Mouse (Mus musculus): Measurements from ENCODE around the gene Slc12a3.

The Slc12a3 gene

DNA sequence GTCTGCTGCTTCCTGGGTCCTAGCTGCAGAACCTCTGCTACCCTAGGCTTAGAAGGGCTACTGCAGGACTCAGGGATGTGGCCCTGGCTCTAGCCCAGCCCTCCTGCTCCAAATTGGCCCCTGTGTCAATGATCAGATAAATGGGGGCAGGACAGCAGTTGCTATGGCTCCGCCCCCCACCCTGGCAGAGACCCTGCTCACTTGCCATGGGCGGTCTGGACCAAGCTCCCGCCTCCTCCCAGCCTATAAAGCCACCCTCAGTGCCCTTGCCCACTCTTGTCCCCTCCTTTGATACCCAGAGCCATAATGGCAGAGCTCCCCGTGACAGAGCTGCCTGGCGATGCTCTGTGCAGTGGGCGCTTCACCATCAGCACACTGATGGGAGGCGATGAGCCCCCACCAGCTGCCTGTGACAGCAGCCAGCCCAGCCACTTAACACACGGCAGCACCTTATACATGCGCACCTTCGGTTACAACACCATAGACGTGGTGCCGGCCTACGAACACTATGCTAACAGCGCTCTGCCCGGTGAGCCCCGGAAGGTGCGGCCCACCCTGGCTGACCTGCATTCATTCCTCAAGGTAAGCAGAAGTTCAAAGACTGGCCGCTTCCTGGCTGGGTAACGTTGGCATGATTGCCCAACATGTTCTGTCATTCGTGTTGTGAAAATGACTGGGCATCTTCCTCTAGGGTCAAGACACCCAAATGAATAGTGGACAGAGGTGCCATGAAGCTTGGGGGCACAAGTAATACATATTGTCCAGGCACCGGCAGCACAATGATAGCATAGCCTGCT, at the start of gene Slc12a3:
Gene Slc12a3 (plus strand): TSS at position 270 of the 797 bp plus-strand sequence.
- in situ Hi-C loops (cut with MboI, MseI): no loop called here

DNA sequence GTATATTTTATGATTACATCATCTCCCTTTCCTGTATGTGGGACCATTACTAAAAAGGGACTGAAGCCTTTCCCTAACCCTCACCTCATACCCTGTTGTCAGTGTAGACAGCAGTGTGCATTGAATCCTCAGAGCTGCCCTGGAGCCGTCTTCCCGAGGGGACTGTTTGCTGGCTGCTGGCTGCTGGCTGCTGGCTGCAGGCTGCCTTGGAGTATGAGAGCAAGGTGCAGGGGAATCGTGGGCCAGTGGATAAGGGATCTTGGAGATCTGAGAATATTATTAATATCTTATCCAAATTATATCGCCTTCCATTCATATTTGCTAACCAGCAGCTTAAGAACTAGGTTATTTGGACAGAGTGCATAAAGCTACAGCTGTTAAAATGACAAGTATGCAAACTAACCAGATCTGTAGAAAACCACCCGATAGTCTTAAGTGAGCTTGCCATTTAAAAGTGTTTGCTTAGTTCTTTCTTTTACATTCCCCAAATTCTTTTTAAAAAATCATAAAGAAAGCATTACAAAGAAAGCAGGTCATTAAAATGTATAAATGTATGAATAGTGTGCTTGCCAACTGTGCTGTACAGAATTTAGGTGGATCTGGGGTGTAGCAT, 48.9 kb upstream of the Slc12a3 start:
- in situ Hi-C loops (cut with MboI, MseI): no loop called here

DNA sequence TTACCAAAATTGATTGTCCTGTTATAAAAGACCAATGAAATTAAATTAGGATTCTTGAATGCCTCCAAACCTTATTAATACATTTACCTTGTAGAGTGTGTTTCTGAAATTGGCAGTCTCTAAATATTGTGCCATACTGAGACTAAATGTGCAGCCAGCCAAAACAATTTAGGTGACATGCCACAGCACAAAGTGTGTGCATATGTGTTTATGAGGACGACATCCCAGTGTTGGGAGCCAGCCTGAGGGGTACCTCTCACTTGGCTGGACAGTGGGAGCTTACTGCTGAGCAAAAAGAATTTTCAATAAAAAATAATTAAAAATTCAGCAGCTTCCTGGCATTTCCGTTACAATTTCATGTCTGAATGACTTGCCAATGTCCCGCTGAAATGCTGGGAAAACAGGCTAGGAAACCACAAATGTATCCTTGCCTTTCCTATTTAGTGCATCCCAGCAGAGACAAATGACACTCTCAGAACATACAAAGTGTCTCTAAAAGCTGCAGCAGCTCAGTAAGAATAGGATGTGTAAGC, 46.5 kb upstream of the Slc12a3 start:
- in situ Hi-C loops (cut with MboI, MseI): no loop called here

DNA sequence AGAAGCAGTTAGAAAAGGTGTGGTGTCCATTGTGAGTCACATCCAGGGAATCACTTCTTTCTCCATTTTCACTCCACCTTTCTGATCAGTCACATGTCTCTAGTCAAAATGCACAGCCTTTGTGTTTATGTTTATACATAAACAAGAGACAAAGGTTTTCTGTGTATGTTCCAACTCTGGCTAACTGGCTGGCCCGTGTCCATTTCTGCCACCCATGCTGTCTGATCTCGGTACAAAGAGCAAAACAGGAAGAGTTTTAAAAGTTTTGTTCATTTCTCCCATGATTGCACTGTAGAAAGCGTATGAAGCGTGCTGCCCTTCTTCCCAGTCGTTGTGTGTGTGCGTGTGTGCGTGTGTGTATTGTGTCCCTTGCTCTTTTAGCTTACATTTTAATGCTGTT, 44.8 kb upstream of the Slc12a3 start:
- in situ Hi-C loops (cut with MboI, MseI): no loop called here

DNA sequence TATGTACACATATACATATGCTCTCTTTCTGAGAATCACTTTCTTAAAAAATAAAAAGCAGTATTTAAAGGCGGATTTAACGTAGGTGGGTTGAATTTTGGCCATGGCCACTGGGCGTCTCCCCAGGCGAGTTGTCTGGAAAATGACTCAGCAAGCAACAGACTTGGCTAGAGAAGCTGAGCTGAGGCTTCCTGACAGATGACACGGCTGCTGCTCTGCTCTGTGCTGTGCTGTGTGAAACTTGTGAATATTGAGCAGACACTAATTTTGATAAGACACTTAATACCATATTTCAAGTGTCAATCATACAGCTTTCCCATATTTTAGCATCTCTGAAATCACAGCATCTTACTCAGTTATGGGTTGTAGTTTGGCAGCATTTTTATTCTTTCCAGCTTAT, 38.4 kb upstream of the Slc12a3 start:
- in situ Hi-C loops (cut with MboI, MseI): no loop called here

DNA sequence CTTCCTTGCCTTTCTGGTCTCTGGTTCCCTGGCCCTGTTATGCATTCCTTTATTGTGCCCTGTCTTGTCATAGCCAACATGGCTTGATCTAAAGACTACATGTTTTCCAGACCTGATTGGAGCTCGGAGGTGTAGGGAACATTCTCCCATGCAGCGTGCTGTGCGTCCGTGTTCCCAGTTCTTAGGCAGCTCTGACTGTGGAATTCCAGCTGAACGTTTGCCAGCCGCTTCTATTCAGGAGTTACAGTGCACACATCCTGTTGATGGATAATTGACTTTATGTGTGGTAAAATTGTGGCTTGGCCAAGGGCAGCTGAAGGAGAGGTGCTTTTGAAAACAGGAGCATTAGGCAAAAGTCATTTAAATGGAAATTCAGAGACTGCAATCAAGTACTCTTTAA, 36.9 kb upstream of the Slc12a3 start:
- in situ Hi-C loops (cut with MboI, MseI): no loop called here

DNA sequence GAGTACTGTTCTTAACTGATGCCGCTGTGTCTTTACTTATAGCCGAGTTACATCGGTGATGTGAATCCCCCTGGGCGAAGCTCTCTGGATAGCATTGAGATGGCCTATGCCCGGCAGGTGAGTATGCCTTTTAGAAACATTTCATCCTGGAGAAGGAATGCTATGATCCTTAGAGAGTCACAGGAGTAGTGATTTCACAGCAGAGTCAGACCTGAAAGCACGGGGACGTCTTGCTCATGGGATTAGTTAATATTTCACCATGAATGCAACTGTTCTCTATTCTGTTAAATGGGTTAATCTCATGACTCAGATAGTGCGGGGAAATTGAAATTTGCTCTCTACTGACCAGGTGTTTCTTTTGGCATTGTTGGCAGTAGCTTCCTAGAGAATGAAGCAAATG, 36.4 kb upstream of the Slc12a3 start:
- in situ Hi-C loops (cut with MboI, MseI): no loop called here

DNA sequence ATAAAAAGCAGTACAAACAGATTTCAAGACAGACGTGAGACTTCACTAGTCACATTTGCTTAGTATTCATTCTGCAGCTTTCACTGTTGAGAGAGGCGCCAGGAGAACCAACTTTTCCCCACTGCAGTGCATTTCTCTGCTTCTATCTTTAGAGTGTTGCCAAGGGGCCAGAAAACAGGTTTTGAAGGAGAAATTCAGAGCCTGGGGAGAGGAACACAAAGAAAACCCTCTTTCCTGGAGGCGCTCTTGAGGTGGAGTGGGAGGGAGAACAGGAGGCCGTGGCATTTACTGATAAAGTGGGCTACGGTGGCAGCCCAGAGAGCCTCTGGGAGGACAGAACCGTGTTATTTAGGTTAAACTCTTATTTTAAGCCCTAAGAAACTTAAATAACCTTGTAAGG, 33.3 kb upstream of the Slc12a3 start:
- in situ Hi-C loops (cut with MboI, MseI): no loop called here

DNA sequence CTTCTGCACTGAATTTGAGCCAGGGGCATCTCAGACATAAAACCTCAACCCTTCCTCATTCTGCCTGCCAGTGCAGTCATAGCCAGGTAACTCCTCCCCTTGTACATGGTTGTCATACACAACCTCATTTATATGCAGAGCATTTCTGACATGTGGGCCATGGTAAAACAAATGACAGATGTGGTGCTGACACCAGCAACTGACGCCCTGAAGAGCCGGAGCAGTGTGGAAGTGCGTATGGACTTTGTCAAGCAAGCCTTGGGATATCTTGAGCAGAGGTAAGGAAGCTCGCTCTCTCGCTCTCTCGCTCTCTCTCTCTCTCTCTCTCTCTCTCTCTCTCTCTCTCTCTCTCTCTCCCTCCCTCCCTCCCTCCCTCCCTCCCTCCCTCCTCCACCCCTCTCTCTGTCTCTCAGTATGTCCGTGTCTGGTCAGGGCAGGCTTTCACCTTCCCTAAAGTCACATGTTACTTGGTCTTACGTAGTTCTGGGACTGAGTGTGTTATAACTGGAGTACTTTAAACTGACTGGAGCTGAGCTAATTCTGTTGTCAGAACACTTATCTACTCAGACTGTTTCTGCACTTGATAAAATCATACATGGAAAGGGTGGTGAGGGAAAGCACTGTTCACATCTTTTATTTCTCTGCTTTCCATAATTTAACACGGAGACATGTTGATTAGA, 32.5 kb upstream of the Slc12a3 start:
- in situ Hi-C loops (cut with MboI, MseI): no loop called here

DNA sequence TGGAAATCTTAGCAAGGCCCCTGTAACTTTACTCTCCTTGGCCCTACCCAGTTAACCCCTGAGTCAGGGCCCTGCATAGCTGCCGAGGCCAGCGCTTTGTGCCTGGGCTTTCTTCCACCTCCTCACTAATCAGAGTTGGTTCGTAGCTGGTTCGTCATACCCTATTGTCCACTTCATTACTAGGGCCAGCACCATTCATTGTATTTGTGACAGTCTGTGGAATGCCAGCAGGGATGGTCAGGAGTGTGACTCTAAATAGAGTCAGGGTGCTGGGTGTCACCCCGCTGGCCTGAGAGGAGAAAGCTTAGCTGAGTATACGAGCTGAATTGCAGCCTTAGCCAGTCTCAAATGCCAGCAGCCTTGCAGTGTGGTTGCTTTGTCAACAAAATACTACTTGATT, 31.9 kb upstream of the Slc12a3 start:
- in situ Hi-C loops (cut with MboI, MseI): no loop called here

DNA sequence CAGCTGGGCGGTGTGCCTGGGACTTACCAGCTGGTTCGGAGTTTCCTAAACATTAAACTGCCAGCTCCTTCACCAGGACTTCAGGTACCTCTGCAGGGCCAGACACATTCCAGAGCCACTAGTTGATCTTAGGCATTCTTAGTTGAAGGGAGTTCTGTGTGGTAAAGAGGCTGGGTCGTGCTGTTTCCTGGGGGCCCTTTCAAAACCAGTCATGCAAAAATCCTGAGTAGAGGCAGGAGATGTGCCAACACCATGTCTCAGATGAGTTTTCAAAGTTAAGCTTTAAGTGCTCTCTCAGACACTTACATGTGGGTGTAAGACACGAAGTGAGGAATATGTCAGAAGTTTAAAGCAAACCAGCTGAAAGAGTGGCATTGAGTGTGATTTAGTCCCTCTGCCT, 28.2 kb upstream of the Slc12a3 start:
- in situ Hi-C loops (cut with MboI, MseI): no loop called here

DNA sequence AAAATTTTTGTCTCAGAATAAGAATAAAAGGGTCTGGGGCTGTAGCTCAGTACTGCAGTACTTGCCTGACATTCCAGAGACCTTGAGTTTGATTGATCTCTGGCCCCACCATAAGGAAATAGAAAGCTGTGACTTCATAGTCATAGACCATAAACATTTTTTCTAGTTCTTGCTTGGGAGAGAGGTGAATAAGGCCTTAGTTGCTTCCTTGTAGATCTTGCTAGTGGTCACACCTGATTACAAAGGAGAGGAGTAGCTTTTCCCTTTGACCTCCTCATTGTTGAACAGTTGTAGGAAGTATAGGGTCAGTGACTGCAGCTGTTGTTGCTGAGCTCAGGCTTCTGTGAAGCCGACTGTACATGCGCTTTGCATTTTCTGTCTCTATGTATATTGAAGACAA, 24.6 kb upstream of the Slc12a3 start:
- in situ Hi-C loops (cut with MboI, MseI): no loop called here

DNA sequence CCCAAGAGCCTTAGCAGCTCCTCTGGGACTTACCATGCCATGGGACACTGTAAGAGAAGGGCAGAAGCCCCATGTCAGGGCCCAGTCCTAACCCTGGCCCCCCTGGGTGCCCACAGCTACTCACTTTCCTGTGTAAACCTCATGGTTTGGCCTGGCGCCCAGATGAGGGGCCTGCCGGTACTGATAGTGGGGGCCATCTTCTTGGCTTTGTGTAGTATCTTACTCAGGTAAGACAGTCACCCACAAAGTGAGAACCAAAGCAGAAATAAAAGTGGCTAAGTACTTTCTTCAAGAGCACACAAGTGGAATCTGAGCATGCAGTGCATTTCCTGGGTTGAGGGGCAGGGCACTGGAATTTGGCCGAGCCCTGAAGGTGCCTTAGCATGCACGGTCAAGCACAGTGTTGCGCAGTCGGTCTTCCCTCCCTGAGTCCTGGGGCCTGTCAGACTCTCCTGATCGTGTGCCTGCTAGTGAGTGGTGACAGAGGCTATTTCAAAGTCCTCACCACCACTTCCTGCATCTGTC, 21.9 kb upstream of the Slc12a3 start:
- in situ Hi-C loops (cut with MboI, MseI): no loop called here

DNA sequence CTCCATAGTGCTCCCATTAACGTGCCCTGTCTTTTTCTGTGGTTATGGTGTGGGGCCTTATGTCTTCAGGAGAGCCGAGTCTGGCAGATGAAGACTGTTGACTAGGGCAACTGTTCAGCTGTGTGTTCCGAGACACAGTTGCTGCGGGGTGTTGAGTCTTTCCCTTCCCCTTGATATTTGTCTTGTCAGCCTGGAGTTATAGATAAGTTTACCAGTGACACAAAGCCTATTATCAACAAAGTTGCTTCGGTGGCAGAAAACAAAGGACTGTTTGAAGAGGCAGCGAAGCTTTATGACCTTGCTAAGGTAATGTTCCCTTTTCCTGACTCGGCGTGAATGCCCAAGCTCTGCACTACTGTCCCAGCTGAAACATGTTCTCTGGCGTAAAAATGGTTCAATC, 21.3 kb upstream of the Slc12a3 start:
- in situ Hi-C loops (cut with MboI, MseI): no loop called here

DNA sequence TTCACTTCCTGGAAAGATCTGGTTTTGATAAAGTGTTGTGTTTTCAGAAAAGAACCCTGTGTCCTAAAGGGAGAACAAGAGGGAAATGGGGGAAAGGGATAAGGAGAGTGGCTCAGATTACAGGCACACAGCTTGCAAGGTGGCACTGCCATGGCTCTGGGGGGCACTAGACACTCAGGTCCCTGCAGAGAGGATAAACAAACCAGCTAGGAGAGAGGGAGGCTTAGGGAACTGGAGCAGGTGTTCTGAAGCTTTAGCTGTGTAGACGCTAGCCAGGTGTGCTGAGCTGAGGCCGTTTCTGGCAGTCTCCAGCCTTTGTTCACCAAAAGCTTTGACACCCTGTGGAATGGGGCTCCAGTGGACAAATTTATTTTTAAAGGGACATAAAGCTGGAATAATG, 14.9 kb upstream of the Slc12a3 start:
- in situ Hi-C loops (cut with MboI, MseI): no loop called here

DNA sequence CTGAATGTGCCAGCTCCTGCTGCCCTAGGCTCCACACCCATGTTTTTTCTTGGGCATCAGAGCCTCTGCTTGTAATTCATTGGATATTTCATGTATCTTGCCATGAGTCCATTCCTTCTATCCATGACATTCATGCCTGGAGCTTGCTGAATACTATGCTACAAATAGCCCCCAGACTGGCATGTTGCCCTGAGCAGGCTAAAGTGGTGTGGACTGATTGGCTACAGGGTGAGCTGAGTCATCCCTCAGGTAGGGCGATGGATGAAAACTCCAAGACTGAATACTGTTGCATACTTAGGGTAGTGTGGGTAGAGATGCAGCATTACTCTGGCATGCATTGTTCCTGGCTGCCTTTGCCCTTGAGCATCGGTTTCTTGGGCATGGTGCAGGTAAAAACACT, 11.8 kb upstream of the Slc12a3 start:
- in situ Hi-C loops (cut with MboI, MseI): no loop called here

DNA sequence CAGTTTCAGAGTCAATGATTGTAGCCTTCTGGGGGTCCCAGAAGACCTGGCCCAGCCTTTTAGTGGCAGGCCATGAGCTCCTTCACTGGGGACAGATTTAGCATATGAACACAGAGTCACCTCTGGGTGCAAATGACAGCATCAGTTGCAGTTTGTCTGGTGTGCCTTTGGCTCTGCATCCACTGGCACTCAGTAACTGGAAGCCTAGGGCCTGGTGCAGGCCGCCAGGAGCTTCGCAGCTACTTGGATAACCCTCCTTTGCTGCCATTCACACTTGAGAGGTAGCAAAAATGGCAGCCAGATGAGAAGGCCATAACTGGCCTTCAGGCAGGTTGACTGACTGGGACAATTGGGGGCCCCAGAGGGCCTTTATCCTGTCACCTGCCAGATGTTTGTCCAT, 11.3 kb upstream of the Slc12a3 start:
- in situ Hi-C loops (cut with MboI, MseI): no loop called here

DNA sequence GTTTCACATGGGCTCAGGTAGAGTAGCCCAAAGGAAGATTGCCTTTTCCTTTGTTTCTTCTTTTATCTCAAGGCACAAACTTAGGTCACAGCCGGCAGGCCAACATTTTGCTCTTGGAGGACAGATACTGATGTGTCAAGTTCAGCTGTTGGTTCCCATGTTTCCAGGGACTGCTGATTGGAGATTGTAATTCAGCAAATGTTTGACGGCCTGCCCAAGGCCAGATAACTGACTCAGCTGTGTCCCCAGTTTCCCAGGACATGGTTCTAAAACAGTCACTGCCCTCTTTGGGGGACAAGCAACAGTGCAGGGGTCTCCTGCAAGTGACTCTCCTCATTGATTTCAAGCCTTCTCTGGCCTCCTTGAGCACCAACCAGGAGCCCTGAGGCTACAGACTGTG, 9.0 kb upstream of the Slc12a3 start:
- in situ Hi-C loops (cut with MboI, MseI): no loop called here

DNA sequence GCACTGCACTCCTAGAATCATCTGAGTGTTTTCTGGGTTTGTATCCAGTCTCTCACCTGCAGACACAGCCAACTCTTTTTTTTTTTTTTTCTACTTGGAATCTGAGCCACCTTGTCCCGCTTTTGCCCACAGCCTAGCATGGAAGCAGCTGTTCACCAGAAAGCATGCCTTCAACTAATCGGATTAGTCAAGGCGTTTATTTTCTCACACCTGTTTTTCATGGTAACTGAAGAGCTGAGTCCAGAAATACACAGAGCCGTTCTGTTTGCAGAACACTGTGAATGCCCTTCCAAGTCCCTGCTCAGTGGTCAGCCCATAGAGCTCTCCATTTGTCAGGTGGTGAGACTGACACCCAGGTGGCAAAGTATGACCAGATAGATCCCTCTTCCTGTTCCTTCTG, 6.9 kb upstream of the Slc12a3 start:
- in situ Hi-C loops (cut with MboI, MseI): no loop called here

DNA sequence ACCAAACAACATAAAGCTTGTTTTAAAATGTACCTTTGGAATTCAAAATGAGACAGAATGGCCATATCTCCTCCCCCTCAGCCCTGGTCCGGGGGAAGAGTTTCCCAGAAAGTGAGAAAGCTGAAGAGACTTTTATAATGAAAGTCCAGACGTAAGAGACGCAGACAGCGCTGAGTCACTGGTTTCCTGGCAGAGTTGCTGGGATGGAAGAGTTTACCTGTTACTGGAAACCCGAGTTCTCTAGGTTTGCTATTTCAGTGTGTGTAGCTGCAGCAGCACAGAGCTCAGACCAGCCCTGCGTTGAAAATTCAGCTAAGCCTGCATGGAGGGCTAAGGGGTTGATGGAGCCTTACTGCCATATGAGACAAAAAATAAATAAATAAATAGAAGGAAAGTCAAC, 6.0 kb upstream of the Slc12a3 start:
- in situ Hi-C loops (cut with MboI, MseI): no loop called here

DNA sequence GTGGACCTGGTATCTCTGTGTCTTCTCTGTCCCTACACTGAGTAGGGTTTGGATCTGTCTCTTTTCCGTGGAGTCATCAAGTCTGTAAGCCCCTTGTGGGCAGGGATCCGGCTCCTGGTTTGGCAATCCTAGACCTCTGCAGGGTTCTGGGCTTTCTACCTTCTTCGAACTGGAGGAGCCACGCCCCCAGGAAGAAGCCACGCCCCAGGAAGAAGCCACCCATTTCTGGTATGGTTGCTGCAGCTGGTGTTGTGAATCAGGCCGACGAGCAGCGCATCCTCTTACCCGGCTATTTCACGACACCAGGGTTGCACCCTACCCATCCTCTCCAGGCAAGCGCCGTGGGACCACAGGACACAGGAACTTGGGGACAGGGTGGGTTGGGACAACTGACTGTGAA, 4.9 kb upstream of the Slc12a3 start:
- in situ Hi-C loops (cut with MboI, MseI): no loop called here

DNA sequence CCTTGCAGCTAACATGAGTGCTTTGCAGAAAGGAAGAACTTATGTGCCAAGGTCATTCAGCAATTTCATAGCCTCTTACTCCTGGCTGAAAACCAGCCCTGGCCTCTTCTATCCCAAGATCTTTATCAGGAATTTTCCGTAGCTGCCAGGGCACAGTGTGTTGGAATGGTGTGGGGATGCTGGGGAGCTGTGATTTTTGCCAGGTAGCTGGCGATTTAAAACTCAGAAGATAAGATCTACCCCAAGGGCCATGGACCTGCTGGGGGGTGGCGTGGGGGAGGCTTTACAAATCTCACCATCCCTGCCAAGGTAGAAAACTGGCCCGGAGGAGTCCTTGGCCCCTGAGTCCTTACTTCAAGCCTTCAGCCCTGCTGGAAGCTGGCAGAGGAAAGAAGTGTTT, 3.0 kb upstream of the Slc12a3 start:
- in situ Hi-C loops (cut with MboI, MseI): no loop called here
